Mouse (Mus musculus): ENCODE measurements at regions not wholly inside any gene's neighbourhood (a gene's known extent, or its start where the extent isn't known, plus 50 kb on each side); places are given as distances from the start of the nearest gene placed in this dataset.

GRCm38 (mm10) chr6:31717531-31717930 lies 153.8 kb upstream of the Podxl start:
- Histone ChIP-seq H3K27ac (ENCODE audit: poor library complexity, severe bottlenecking) (no peak overlapping the region), H3K9me3 (replicated peaks) (no peaks in the 10 kb centered on the region), H3K27me3 (replicated peaks) (0 out of 2 replicates have a peak, but pooled peaks cover 3% of the 10 kb centered on the region), H3K4me3 (no peak overlapping the region), H3K4me1 (replicated peaks) (no peaks in the 10 kb centered on the region; the same call in 1 of the 2 replicates), H3K9ac (no peak overlapping the region), H3K36me3 (no peaks in the 10 kb centered on the region), H3K4me2 (no peak overlapping the region)
- no peak for ATAC-seq (ENCODE audit: insufficient number of reproducible peaks, low FRiP score)
- WGBS: 21% methylated on average over 12 of the region's 12 CpGs

DNA sequence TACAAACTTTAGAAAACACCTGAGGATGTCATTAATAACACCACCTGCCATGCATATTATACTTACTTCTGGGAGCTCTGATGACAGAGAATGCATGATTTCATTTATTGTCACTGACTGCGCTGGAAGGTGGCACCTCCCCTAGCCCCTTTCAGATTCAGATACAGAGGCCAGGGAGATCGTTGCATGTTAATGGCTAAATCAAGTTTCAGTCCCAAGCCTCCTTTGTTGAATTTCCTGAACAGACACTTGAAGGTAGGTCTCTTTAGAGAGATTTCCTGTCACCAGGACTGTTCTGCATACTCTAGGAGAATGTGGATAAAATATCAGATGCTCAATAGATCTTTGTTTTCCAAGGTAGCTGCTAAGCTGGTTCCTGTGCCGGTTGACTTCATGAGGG lies 143.5 kb upstream of the Podxl start:
- Histone ChIP-seq H3K36me3 (no peaks in the 10 kb centered on the region), H3K27me3 (replicated peaks) (peaks cover 13% of the 10 kb centered on the region), H3K27ac (ENCODE audit: poor library complexity, severe bottlenecking) (no peak overlapping the region), H3K9ac (no peak overlapping the region), H3K4me3 (no peak overlapping the region), H3K4me1 (replicated peaks) (no peaks in the 10 kb centered on the region), H3K4me2 (no peak overlapping the region), H3K9me3 (replicated peaks) (no peaks in the 10 kb centered on the region)
- WGBS: 67% methylated on average over 3 of the region's 3 CpGs
- ATAC-seq (ENCODE audit: insufficient number of reproducible peaks, low FRiP score): no peak

GRCm38 (mm10) chr6:31704191-31704590 lies 140.4 kb upstream of the Podxl start:
- WGBS: 71% methylated on average over 6 of the region's 6 CpGs
- H3K4me3 ChIP-seq: no peak overlapping the region
- peaks cover 13% of the 10 kb centered on the region for H3K27me3 ChIP-seq (replicated peaks)
- no peak overlapping the region for H3K9ac ChIP-seq
- no peaks in the 10 kb centered on the region for H3K9me3 ChIP-seq (replicated peaks)
- no peak overlapping the region for H3K4me2 ChIP-seq
- H3K27ac ChIP-seq (ENCODE audit: poor library complexity, severe bottlenecking): no peak overlapping the region
- H3K4me1 ChIP-seq (replicated peaks): no peaks in the 10 kb centered on the region
- no peak for ATAC-seq (ENCODE audit: insufficient number of reproducible peaks, low FRiP score)
- no peaks in the 10 kb centered on the region for H3K36me3 ChIP-seq

GRCm38 (mm10) chr6:31702931-31703330 lies 139.2 kb upstream of the Podxl start:
- ATAC-seq (ENCODE audit: insufficient number of reproducible peaks, low FRiP score): no peak
- 38% methylated on average over 7 of the region's 7 CpGs for WGBS

DNA sequence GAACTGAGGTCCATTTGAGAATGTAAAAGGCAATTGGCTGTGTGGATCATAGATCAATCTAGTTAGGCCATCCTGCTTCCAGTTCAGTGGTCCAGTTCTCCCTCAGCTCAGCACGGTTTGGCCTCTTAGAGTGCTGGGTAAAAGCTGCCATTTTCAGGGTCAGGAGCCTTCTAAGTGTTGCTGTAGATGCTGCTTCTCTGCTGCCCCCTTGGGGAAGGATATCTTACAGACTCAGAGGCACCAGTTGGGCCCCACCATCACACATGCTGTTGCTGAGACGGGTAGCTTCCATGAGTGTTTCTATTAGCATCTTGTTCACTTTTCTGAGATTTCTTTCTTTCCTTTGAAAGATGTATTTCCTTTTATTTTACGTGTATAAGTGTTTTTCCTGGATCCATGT lies 132.1 kb upstream of the Podxl start:
- WGBS: 62% methylated on average over 3 of the region's 3 CpGs
- H3K9ac ChIP-seq: no peak overlapping the region
- no peaks in the 10 kb centered on the region for H3K9me3 ChIP-seq (replicated peaks)
- H3K27ac ChIP-seq (ENCODE audit: poor library complexity, severe bottlenecking): no peak overlapping the region
- H3K36me3 ChIP-seq: no peaks in the 10 kb centered on the region
- no peak overlapping the region for H3K4me2 ChIP-seq
- no peak overlapping the region for H3K4me3 ChIP-seq
- no peaks in the 10 kb centered on the region for H3K27me3 ChIP-seq (replicated peaks)
- ATAC-seq (ENCODE audit: insufficient number of reproducible peaks, low FRiP score): no peak
- H3K4me1 ChIP-seq (replicated peaks): no peaks in the 10 kb centered on the region

More at GRCm38 (mm10) chr6:31702931-31703330, 139.2 kb upstream of the Podxl start:
- H3K9ac ChIP-seq: no peak overlapping the region
- H3K36me3 ChIP-seq: no peaks in the 10 kb centered on the region
- H3K4me3 ChIP-seq: no peak overlapping the region
- H3K27ac ChIP-seq (ENCODE audit: poor library complexity, severe bottlenecking): no peak overlapping the region
- H3K4me1 ChIP-seq (replicated peaks): no peaks in the 10 kb centered on the region
- no peak overlapping the region for H3K4me2 ChIP-seq
- H3K9me3 ChIP-seq (replicated peaks): no peaks in the 10 kb centered on the region
- H3K27me3 ChIP-seq (replicated peaks): peaks cover 13% of the 10 kb centered on the region

DNA sequence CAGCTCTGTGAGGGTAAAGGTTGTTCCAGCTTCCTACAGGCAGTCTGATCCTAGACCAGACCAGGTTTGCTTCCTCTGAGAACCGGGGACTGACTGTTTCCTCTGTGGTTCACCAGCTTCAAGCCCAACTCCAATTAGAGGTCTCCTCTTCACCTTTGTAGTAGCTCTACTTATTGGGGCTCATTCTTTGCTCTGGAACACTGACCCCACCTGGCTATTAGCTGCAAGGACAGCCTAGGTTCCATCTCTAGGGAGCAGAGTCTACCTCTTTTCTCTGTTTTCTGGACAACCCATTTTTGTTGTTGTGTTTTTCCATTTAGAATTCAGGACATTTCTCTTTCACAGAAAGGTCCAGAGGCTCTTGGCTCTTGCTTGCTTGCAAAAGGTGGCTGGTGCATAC lies 129.3 kb upstream of the Podxl start:
- WGBS: 56% methylated on average over 1 of the region's 1 CpGs
- ATAC-seq (ENCODE audit: insufficient number of reproducible peaks, low FRiP score): no peak
- H3K4me1 ChIP-seq (replicated peaks): no peaks in the 10 kb centered on the region
- no peaks in the 10 kb centered on the region for H3K9me3 ChIP-seq (replicated peaks)
- no peak overlapping the region for H3K9ac ChIP-seq
- no peak overlapping the region for H3K4me3 ChIP-seq
- no peaks in the 10 kb centered on the region for H3K27me3 ChIP-seq (replicated peaks)
- no peak overlapping the region for H3K4me2 ChIP-seq
- H3K27ac ChIP-seq (ENCODE audit: poor library complexity, severe bottlenecking): no peak overlapping the region
- H3K36me3 ChIP-seq: no peaks in the 10 kb centered on the region

DNA sequence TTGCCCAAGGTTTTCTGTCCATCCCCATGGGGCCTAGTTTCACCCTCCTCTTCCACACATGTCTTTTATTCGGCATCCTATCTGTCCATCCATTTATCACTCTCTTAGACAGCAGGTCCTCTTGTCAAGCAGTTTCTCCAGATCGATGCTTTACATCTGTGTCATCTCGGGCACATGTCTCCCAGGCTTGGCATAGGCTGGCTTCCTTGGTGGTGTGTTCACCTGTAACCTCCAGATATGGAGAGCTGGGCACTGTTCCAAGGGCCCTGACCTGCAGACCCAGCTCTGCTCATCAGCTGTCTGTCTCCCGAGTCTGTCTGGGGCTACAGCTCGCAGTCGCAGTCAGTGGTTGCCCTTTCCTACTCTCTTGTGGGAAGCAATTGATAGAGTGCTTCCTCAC lies 128.2 kb upstream of the Podxl start:
- no peak overlapping the region for H3K4me2 ChIP-seq
- WGBS: 75% methylated on average over 6 of the region's 6 CpGs
- no peaks in the 10 kb centered on the region for H3K4me1 ChIP-seq (replicated peaks)
- no peak overlapping the region for H3K27ac ChIP-seq (ENCODE audit: poor library complexity, severe bottlenecking)
- no peak overlapping the region for H3K9ac ChIP-seq
- no peaks in the 10 kb centered on the region for H3K36me3 ChIP-seq
- no peaks in the 10 kb centered on the region for H3K27me3 ChIP-seq (replicated peaks)
- no peak for ATAC-seq (ENCODE audit: insufficient number of reproducible peaks, low FRiP score)
- H3K9me3 ChIP-seq (replicated peaks): no peaks in the 10 kb centered on the region
- no peak overlapping the region for H3K4me3 ChIP-seq

GRCm38 (mm10) chr6:31680101-31680500 lies 116.3 kb upstream of the Podxl start:
- H3K27ac ChIP-seq (ENCODE audit: poor library complexity, severe bottlenecking): no peak overlapping the region
- H3K4me3 ChIP-seq: no peak overlapping the region
- H3K9ac ChIP-seq: no peak overlapping the region
- H3K4me2 ChIP-seq: no peak overlapping the region
- ATAC-seq (ENCODE audit: insufficient number of reproducible peaks, low FRiP score): no peak
- no peaks in the 10 kb centered on the region for H3K27me3 ChIP-seq (replicated peaks)
- H3K4me1 ChIP-seq (replicated peaks): no peaks in the 10 kb centered on the region
- no peaks in the 10 kb centered on the region for H3K36me3 ChIP-seq
- H3K9me3 ChIP-seq (replicated peaks): no peaks in the 10 kb centered on the region
- WGBS: 54% methylated on average over 2 of the region's 2 CpGs

GRCm38 (mm10) chr6:31665671-31666486 lies 102.1 kb upstream of the Podxl start:
- no peak for ATAC-seq (ENCODE audit: insufficient number of reproducible peaks, low FRiP score)
- WGBS: 43% methylated on average over 17 of the region's 17 CpGs
- Histone ChIP-seq H3K27me3 (replicated peaks) (peaks cover 22% of the 10 kb centered on the region), H3K4me3 (no peak overlapping the region), H3K9me3 (replicated peaks) (no peaks in the 10 kb centered on the region), H3K4me2 (no peak overlapping the region; the same call in 1 of the 2 replicates), H3K36me3 (no peaks in the 10 kb centered on the region), H3K9ac (no peak overlapping the region), H3K4me1 (replicated peaks) (0 out of 2 replicates have a peak, but pooled peaks cover 7% of the 10 kb centered on the region), H3K27ac (ENCODE audit: poor library complexity, severe bottlenecking) (no peak overlapping the region)

- peak; percentile 34; the same call in 1 of the 2 replicates for ATAC-seq (ENCODE audit: insufficient number of reproducible peaks, low FRiP score)
- H3K36me3 ChIP-seq: no peaks in the 10 kb centered on the region
- H3K9ac ChIP-seq: no peak overlapping the region
- H3K27me3 ChIP-seq (replicated peaks): peaks cover 28% of the 10 kb centered on the region
- no peak overlapping the region for H3K4me2 ChIP-seq
- H3K4me1 ChIP-seq (replicated peaks): 0 out of 2 replicates have a peak, but pooled peaks cover 7% of the 10 kb centered on the region
- no peak overlapping the region for H3K27ac ChIP-seq (ENCODE audit: poor library complexity, severe bottlenecking)
- H3K4me3 ChIP-seq: no peak overlapping the region
- H3K9me3 ChIP-seq (replicated peaks): no peaks in the 10 kb centered on the region
- 26% methylated on average over 7 of the region's 7 CpGs for WGBS
Observed at GRCm38 (mm10) chr6:31664495-31664894, 100.7 kb upstream of the Podxl start.

- Histone ChIP-seq H3K27me3 (replicated peaks) (peaks cover 29% of the 10 kb centered on the region), H3K36me3 (no peaks in the 10 kb centered on the region), H3K4me3 (no peak overlapping the region), H3K9me3 (replicated peaks) (no peaks in the 10 kb centered on the region), H3K9ac (no peak overlapping the region), H3K4me2 (0 out of 2 replicates have a peak overlapping the region, but pooled peaks have one; percentile 9), H3K4me1 (replicated peaks) (0 out of 2 replicates have a peak, but pooled peaks cover 5% of the 10 kb centered on the region), H3K27ac (ENCODE audit: poor library complexity, severe bottlenecking) (no peak overlapping the region)
- ATAC-seq (ENCODE audit: insufficient number of reproducible peaks, low FRiP score): no peak
- 13% methylated on average over 8 of the region's 8 CpGs for WGBS
Observed at GRCm38 (mm10) chr6:31660778-31661177, 97.0 kb upstream of the Podxl start.
